Mouse (Mus musculus) heart, adult 2 months (tissue): ENCODE measurements at regions not wholly inside any gene's neighbourhood (a gene's known extent, or its start where the extent isn't known, plus 50 kb on each side); places are given as distances from the start of the nearest gene placed in this dataset.

Experiments used
- DNase-seq, 2 experiments: peaks; one replicate each; pipeline ENCODE4 v3.0.0; 2021
- H3K27ac ChIP-seq: fragments of 200-600 bp; 2 replicates; pipeline ENCODE4 v1.8.1; 2022
- H3K27me3 ChIP-seq: fragments of 200-500 bp; 2 replicates; pipeline ENCODE4 v1.6.1; 2012; ENCODE audit warnings: mild to moderate bottlenecking, low read length, inconsistent platforms, mixed read lengths; ENCODE audit not compliant: control insufficient read depth, insufficient read depth
- H3K36me3 ChIP-seq: fragments of 200-500 bp; 2 replicates; pipeline ENCODE4 v1.6.1; 2012; ENCODE audit warnings: low read length, inconsistent platforms; ENCODE audit not compliant: control insufficient read depth, insufficient read depth
- H3K4me1 ChIP-seq: fragments of 200-500 bp; 2 replicates; pipeline ENCODE4 v1.6.1; 2011; ENCODE audit warnings: low read length; ENCODE audit not compliant: control insufficient read depth, insufficient read depth
- H3K4me3 ChIP-seq: fragments of 200-600 bp; 2 replicates; pipeline ENCODE4 v1.8.1; 2022
- H3K79me2 ChIP-seq: fragments of 200-500 bp; replicated peaks from 2 replicates; pipeline ENCODE4 v1.6.1; 2012; ENCODE audit warnings: mild to moderate bottlenecking, inconsistent platforms, low read length, moderate library complexity, mixed read lengths; ENCODE audit not compliant: control insufficient read depth, insufficient read depth
- H3K9ac ChIP-seq: fragments of 200-500 bp; 2 replicates; pipeline ENCODE4 v1.6.1; 2012; ENCODE audit warnings: low read depth, mild to moderate bottlenecking, control low read depth, inconsistent platforms, low read length, mixed read lengths
- CTCF ChIP-seq: fragments of 200-600 bp; IDR thresholded peaks from 2 replicates; pipeline ENCODE4 v1.8.1; 2022; ENCODE audit warnings: antibody characterized with exemption, mild to moderate bottlenecking, moderate library complexity
- EP300 ChIP-seq: fragments of 200-500 bp; IDR thresholded peaks from 2 replicates; pipeline ENCODE4 v1.6.1; 2011; ENCODE audit warnings: low read depth, low read length, control low read depth; ENCODE audit not compliant: insufficient read depth
- POLR2A ChIP-seq: fragments of 200-500 bp; IDR thresholded peaks from 2 replicates; pipeline ENCODE4 v1.6.1; 2011; ENCODE audit warnings: mild to moderate bottlenecking, low read depth, low read length, control low read depth; ENCODE audit not compliant: insufficient read depth
- WGBS: fragments of 180-500 bp; shearing (Covaris S2); methylation state at CpG from one replicate; pipeline ENCODE4 v1.1.7; 2018; 5-methylcytosine and 5-hydroxymethylcytosine counted together
- intact Hi-C: fragments of 180-260 bp; cut with DNase I; formaldehyde crosslinking; loops from one replicate; pipeline ENCODE4 v1.15.1; 2025

DNA sequence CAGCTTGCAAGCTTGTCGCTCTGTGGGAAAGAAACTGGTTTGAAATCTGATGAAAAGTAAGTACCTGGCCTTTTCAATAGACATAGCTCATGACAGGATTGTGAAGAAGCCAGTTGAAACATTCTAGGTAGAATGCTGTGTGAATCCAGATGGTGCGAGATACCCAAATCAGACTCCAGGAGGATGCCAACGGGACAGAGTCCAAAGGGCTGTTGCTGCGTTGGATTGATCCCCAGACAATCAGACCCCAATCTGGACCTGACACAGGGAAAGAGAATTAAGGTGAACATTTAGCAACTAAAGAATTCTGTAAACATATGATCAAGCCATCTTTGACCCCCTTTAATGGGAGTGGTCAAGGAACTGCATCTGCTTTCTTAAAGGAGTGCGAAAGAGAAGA is 296.6 kb upstream of the Gm15217 start:
- Histone ChIP-seq H3K4me3 (no peak overlapping the region), H3K4me1 (no peaks in the 10 kb centered on the region), H3K27me3 (no peaks in the 10 kb centered on the region), H3K9ac (no peak overlapping the region), H3K27ac (no peak overlapping the region), H3K36me3 (no peaks in the 10 kb centered on the region), H3K79me2 (no peaks in the 10 kb centered on the region)
- intact Hi-C loops, result no loop called here
- DNase-seq, result no peak
- no peak for TF ChIP-seq POLR2A
- no peak for TF ChIP-seq EP300
- no peak for TF ChIP-seq CTCF
- 90% methylated on average over 5 of the region's 5 CpGs for WGBS

DNA sequence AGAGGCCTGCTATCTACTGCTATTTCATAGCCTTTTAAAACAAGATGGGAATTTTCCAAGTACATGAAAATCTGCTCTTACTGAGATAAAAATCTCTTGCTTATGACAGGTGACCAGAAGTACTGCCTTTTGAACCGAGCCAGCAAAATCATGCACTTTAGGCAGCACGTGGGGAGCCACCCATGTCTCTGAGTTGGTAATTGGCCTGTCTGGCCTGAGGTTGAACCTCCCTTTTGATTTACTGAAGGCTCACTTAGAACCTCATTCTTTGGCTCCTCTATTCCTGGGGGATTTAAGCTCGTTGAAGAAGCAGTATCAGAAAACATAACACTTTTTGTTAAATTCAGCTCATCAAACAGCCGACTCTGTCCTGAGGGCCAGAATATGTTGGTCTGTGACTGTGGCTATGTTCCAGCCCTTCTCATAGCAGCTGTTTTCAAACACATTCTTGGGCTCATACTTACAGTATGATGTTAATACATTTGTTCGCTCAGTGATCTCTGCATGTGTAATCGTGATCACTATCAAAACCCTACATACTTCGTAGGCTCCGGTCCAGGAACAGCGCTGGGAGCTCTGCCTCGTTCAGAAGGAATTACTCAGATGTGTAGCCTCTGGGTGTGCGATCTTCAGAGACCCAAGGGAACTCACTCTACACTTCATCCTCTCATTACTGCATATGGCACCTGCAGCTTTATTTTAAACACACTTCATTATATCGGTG is 290.1 kb upstream of the Gm15217 start:
- no peak overlapping the region for H3K27ac ChIP-seq
- WGBS, result 67% methylated on average over 12 of the region's 12 CpGs
- no peaks in the 10 kb centered on the region for H3K36me3 ChIP-seq
- DNase-seq, result no peak
- H3K27me3 ChIP-seq, result no peaks in the 10 kb centered on the region
- no peak overlapping the region for H3K4me3 ChIP-seq
- intact Hi-C loops, result no loop called here
- no peak overlapping the region for H3K9ac ChIP-seq
- H3K79me2 ChIP-seq, result no peaks in the 10 kb centered on the region
- TF ChIP-seq CTCF, result no peak
- no peak for TF ChIP-seq EP300
- no peak for TF ChIP-seq POLR2A
- H3K4me1 ChIP-seq, result no peaks in the 10 kb centered on the region

DNA sequence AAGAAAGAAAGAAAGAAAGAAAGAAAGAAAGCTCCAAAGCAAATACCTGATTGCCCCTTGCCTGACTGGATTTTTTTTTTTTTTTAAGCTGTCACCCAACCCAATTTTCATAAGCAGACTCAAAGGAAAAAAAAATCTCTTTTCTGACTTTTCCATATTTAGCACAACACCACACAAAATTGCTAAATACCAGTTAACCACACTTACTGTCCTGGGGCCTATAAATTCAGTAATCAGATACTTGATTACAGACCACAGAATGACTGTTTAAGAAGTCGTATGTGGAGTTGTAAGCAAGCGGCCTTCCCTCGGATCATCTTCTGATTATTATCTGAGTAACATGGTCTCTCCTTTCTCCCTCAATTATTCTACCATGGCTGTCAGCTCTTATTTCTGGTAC is 263.3 kb upstream of the Gm15217 start:
- intact Hi-C loops, result no loop called here
- WGBS, result 90% methylated on average over 3 of the region's 3 CpGs

DNA sequence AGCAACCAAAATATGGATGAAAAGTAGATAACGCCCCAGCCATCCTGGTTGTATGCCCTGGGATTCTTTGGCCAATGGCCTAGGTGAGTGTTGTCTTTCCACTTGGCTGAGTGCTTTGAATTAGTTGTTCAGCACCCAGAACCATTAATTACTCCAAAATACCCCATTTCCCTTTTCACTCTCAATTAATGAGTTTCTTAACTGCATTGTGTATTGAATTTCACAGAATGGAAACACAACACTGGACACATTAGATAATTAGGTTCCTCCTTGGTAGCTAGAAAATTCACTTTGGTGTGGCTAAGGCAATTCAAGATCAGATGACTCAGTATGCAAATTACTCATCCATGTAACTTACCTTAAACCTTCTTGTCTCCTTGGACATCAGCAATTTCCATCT is 252.7 kb upstream of the Gm15217 start:
- Histone ChIP-seq H3K79me2 (no peaks in the 10 kb centered on the region), H3K27me3 (no peaks in the 10 kb centered on the region; the same call in 1 of the 2 replicates), H3K36me3 (no peaks in the 10 kb centered on the region), H3K4me3 (no peak overlapping the region), H3K9ac (no peak overlapping the region), H3K27ac (no peak overlapping the region), H3K4me1 (no peaks in the 10 kb centered on the region)
- WGBS, result 86% methylated on average over 1 of the region's 1 CpGs
- no peak for DNase-seq
- intact Hi-C loops, result no loop called here
- no peak for TF ChIP-seq POLR2A
- no peak for TF ChIP-seq CTCF
- TF ChIP-seq EP300, result no peak

More for the DNA sequence above, 263.3 kb upstream of the Gm15217 start:
- Histone ChIP-seq H3K27ac (no peak overlapping the region), H3K9ac (no peak overlapping the region), H3K4me3 (no peak overlapping the region), H3K4me1 (no peaks in the 10 kb centered on the region), H3K27me3 (no peaks in the 10 kb centered on the region), H3K36me3 (no peaks in the 10 kb centered on the region), H3K79me2 (no peaks in the 10 kb centered on the region)
- no peak for TF ChIP-seq POLR2A
- no peak for TF ChIP-seq EP300
- no peak for TF ChIP-seq CTCF
- DNase-seq, result no peak

DNA sequence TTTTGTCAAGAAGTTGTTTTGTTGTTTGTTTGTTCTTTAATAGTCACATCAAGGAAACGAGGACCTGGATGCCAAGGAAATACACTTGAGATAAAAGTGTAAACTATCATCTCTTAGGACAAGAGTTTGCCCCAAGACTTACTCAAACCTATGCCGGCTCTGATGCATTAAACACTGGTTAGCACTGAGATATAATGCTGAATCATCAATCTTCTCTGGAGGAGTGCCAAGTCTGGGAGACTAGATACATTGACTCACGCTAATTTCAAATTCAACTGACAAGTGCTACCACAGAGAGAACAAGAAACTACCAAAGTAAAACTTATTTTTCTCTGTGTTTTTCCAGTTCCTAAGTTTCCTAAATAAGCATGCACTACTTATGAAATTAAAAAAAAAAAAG is 249.5 kb upstream of the Gm15217 start:
- TF ChIP-seq EP300, result no peak
- TF ChIP-seq POLR2A, result no peak
- no peak for TF ChIP-seq CTCF
- no peak overlapping the region for H3K9ac ChIP-seq
- WGBS, result 47% methylated on average over 3 of the region's 3 CpGs
- no peak for DNase-seq
- H3K36me3 ChIP-seq, result no peaks in the 10 kb centered on the region
- no peak overlapping the region for H3K4me3 ChIP-seq
- H3K27me3 ChIP-seq, result no peaks in the 10 kb centered on the region
- no peak overlapping the region for H3K27ac ChIP-seq
- H3K4me1 ChIP-seq, result no peaks in the 10 kb centered on the region
- intact Hi-C loops, result no loop called here
- H3K79me2 ChIP-seq, result no peaks in the 10 kb centered on the region

GRCm38 (mm10) chr14:46144175-46144574 is 235.0 kb upstream of the Gm15217 start:
- Histone ChIP-seq H3K4me3 (peak overlapping the region; percentile 20; the same call in 1 of the 2 replicates), H3K27me3 (0 out of 2 replicates have a peak, but pooled peaks cover 2% of the 10 kb centered on the region), H3K4me1 (peaks cover 9% of the 10 kb centered on the region), H3K36me3 (no peaks in the 10 kb centered on the region), H3K79me2 (no peaks in the 10 kb centered on the region), H3K27ac (no peak overlapping the region), H3K9ac (no peak overlapping the region)
- DNase-seq, result peak in 1 of 2 experiments; percentile 5
- TF ChIP-seq EP300 (no peak), CTCF (no peak), POLR2A (no peak)
- 10% methylated on average over 4 of the region's 4 CpGs for WGBS
- intact Hi-C loops, result loop anchor here (5.0 kb wide), 1 partner anchor 173 kb away; no protein-coding TSS in a partner anchor
